Mouse (Mus musculus) urinary bladder, postnatal 10 days (tissue): Measurements from ENCODE around the gene Klc4.

Source experiments
- DNase-seq: peaks from one replicate; pipeline ENCODE4 v3.0.0; 2022; ENCODE audit warnings: low spot score

Gene Klc4

GRCm38 (mm10) chr17:46589635-46590314 is 56.0 kb downstream of the Klc4 start:
- no peak for DNase-seq

DNA sequence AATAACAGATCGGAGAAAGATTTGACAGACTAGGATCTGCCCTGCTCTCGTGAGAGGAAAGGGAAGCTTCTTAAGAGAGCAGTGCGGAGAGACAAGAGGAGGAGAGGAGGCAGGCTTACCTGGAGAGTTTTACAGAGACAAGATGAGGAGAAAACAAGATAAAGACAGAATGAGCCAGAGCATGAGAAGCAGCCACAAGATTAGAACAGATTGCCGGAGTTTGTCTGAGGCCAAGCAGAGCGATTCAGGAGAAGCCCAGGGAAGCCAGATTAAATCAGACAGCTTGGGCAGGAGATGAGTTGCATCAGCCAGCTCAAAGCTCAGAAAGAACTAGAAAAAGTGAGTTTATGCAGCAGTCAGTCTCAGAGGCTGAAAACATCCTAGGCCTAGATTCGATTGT is 56.9 kb downstream of the Klc4 start:
- DNase-seq = no peak

- no peak for DNase-seq
Observed at GRCm38 (mm10) chr17:46588173-46588572, 57.6 kb downstream of the Klc4 start.

DNA sequence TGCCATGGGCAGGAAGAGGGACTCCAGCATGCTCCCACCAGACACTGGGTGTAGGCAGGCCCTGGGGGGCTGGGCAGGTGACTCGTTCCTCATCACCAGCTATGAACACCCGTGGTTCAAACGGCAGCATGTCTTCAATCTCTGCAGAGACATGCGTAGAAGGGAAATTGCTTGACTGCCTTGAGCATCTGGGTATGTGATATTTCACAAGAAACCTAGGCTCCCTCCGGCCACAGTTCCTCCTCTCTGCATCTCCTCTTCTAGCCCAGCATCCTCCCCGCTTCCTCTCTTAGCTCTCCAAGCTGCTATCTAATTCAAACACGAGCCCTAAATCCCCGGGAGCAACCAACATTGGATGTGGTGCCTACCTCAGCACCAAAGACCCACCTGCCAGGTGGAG is 59.5 kb downstream of the Klc4 start:
- no peak for DNase-seq
